Mouse (Mus musculus) brain, embryonic 14.5 days (tissue): ENCODE results near the gene Heatr6. TPM values are rescaled to one million over a fixed set of nuclear protein-coding genes. Genes with fewer than 3 reads are reported as not detected.

ENCODE experiments used
- DNase-seq: peaks from one replicate; pipeline ENCODE4 v3.0.0-alpha.2; 2011; ENCODE audit warnings: low read depth
- CTCF ChIP-seq: fragments of 200-500 bp; IDR thresholded peaks from 2 replicates; pipeline ENCODE4 v1.5.1; 2012; ENCODE audit warnings: inconsistent platforms, mild to moderate bottlenecking, moderate library complexity, borderline replicate concordance; ENCODE audit not compliant: insufficient read depth, insufficient read length; ENCODE audit errors: extremely low read depth
- POLR2A ChIP-seq: fragments of 200-500 bp; IDR thresholded peaks from 2 replicates; pipeline ENCODE4 v1.6.1; 2012; ENCODE audit warnings: mild to moderate bottlenecking, inconsistent platforms, borderline replicate concordance; ENCODE audit not compliant: poor library complexity, insufficient read depth, insufficient read length, severe bottlenecking; ENCODE audit errors: extremely low read depth
- polyA plus RNA-seq: library from polyadenylated mRNA; depleted of rRNA; stranded (reverse); fragments of >200 nt; gene quantifications from 2 replicates; pipeline ENCODE4 v1.2.3, GENCODE M21; 2012; rRNA removed

Heatr6 gene
- polyA plus RNA-seq, result 35.9 and 40.5 TPM in 2 replicates

DNA sequence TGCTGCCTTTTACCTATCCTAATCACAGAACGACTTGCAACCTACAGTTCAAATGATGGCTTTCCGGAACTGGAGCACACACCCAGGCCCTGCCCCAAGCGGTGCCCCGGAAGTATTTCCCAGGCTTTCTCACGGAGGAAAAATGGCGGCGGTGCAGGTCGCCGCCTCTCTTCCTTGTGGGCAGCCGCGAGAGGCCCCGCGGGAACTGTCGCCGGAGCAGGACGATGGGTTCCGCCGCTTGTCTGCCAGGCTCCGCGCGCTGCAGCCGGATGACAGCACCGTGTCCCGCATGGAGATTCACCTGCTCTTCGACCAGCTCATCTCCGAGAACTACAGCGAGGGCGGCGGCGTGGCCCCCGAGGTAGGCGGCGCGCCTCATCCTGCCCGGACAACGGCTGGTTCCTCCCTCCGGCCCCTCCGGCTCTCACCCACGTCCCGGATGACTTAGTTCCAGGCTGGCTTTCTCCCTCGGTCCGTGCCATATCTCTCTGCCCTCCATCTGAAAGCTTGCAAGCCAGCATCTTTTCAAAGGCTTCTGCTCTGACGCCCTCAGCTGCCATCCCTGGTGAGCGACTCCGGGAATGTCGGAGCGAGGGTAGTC, at the start of gene Heatr6:
Gene Heatr6 (plus strand): TSS at position 116 of the 601 bp plus-strand sequence.
- peak; percentile 96 for DNase-seq
- TF ChIP-seq CTCF (no peak), POLR2A (peak; percentile 42; the same call in 1 of the 2 replicates)

DNA sequence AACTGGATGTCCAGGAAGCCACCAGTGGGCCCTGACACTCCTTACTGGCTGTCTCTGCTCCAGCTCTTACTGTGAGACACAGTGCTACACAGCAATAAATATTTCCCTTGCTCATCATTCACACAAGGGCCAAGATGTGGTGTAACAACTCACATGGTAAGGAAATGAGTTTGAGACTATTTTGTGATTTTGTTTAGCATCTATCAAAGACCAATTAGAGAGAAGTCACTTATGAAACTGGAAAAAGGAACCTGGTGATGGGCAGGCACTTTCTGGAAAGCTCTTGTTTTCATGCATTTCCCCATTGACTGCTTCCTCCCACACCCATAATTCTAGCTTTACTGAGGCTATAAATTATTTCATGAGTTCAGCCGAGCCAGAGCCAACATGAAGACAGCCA, 49.8 kb upstream of the Heatr6 start, which contains the start of gene Wfdc17:
Gene Wfdc17 (plus strand): TSS at position 287 of the 400 bp plus-strand sequence.
- TF ChIP-seq POLR2A (no peak), CTCF (no peak)
- DNase-seq, result no peak

DNA sequence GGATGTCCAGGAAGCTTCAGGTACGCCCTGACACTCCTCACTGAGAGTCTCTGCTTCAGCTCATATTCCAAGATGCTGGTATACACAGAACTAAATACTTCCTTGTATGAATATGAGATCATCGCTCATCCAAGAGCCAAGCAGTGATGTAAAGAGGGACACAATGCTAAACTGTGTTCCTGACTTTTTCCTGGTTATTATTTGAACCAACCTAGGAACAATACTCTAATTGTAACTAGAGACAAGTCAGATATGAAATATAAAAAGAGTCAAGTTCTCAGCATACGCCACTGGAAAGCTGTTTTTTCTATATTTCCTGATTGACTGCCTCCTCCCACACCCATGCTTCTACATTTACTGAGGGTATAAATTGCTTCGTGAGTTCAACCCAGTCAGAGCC, 44.8 kb upstream of the Heatr6 start, which contains the start of gene Wfdc18:
Gene Wfdc18 (plus strand): TSS at position 301 of the 400 bp plus-strand sequence.
- TF ChIP-seq CTCF (no peak), POLR2A (no peak)
- no peak for DNase-seq

DNA sequence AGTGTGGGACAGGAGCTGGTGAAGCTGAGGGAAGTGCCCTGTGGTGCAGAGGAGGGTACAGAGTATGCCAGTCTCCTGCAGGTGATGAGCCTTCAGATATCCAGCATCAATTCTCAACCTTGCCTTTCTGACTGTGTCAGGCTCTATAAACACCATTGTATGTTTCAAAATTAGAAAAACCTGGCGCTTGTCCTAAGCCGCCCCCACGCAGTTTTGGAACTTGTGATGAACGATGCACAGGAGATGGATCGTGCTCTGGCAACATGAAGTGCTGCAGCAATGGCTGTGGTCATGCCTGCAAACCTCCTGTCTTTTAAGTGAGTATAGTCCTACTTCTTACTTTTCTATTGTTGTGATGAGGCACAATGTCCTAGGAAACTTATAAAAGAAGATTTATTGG, 43.8 kb upstream of the Heatr6 start:
- TF ChIP-seq CTCF (no peak), POLR2A (no peak)
- DNase-seq, result no peak

DNA sequence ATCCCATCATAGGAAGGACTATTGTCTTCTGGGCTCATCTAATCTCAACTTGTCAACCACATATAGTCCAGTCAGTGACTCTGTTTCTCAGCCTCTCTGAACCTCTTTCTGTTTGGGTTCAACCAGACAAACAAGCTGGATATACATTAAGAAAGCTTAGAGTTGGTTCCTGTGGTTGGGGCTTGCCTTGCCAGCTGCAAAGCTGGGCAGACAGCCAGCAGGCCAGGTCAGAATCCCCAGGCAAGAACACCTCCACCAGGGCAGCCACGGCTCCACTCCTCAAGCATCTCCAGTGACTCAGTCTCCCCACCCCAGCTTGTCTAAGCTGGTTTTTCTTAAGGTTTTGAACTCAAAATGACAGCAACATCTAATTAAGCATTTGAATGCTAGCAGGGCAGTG, 40.8 kb upstream of the Heatr6 start:
- no peak for DNase-seq
- TF ChIP-seq CTCF, result no peak

DNA sequence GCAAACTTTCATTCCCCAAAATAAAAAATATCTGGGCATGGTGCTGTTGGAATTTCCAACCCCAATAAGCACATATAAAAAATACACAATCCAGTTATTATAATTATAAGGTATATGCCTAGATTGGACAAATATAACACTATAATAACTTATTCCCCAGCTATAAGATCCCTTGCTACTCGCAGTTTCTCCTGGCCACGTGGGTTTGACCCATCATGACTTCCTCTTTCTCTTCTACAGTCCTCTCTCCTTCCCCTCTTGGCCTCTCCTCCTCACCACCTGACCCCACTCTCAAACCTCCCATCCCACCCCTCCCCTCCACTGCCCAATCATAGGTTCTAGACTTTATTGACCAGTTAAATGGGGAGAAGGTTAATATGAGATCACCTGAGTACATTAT, 39.6 kb upstream of the Heatr6 start:
- no peak for DNase-seq

DNA sequence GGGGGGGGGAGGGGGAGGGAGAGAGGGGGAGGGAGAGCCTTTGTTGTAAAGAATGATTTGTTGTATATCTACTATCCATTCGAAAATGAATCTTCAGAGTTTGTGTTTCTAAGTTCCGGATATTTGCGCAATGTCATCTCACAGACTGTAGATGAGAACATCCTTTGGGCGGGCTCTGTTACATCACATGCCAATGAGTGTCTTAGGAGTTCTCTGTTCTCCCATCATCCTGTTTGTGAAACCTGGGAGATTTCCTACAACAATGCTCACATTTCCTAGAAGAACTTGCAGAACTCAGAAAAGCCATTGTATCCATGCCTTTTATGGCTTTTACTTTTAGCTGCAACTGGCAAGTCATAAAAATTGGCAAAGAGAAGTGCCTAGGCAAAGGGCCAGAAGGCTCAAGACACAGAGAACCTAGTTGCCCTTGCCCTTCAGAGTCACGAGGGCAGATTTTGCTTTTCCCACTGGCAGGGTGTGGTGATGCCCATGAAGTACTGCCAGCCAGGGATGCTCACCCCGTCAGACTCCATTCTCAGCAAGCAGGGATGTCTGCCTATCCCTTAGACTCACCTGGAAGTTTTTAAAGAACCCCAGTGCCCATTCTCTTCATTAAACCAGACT, 36.3 kb upstream of the Heatr6 start:
- TF ChIP-seq CTCF, result no peak
- TF ChIP-seq POLR2A, result no peak
- no peak for DNase-seq

More for the DNA sequence above, 39.6 kb upstream of the Heatr6 start:
- TF ChIP-seq CTCF (no peak), POLR2A (no peak)

DNA sequence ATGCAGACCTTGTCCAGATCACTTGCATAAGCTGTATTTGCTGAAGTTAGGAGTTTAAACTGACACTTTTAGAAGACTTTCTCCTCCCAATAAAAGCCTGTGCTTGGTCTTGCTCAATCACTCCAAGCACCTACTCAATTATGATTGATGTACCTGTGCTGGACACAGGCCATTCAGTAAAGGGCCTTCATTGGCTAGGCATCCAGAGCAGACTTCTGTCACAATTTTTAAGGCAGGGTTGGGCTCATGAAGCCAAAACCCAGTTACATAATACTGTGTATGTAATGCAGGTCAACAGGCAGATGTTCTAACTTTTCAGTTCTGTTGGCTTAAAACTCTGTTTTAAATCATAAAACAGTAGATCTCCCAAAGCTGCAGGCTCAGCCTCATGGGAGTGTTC, 32.7 kb upstream of the Heatr6 start:
- TF ChIP-seq POLR2A, result no peak
- TF ChIP-seq CTCF, result no peak
- no peak for DNase-seq

DNA sequence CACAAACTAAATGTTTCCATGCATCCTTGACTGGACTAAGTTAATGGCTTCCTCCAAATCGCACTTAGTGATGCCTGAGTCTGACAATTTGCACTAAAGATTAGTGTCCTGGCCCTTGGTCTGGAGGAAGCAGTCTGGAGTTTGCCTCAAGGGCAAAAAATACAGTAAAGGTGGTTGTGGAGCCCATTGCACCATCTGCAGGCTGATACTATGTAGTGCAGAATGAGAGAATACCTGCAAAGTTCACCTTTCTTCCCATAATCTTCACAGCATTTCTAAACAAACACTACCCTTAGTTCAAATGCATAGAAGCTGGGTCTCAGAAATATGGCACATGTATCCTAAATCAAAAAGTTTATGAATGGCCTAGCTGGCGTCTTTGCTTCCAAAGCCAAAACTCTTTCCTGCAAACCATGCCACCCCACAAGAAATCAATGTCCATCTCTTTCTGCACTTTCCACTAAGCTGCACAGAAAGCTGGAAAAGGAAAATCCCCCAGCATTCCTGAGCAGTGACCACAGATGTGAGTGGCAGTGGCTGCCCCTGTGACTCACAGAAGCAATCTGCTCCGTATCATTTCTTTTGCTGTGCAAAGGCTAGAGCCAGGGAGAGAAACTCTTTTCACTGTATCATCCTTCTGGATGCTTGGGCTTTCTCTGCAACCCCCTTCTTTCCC, 24.6 kb upstream of the Heatr6 start:
- peak; percentile 35; the same call in 1 of the 2 replicates for TF ChIP-seq CTCF
- no peak for TF ChIP-seq POLR2A
- DNase-seq, result peak; percentile 2

DNA sequence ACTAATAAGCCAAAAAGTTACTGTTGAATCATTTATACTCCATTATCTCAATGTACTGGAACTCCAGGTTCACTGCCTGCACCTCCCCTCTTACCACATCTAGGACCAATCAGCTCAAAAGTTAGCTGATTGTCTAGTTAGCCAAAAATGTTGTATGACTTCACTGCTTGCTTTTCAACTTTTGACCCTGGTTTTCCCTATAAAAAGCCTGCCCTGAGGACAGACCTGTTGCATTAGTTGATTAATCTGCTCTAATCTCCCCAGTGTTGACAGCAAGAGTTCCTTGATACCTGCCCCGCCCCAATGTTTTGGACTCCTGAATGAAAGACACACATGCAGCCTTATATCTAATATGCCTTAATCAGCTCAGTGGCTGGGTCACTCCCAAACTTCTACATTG, 22.4 kb upstream of the Heatr6 start:
- no peak for DNase-seq
- no peak for TF ChIP-seq CTCF

DNA sequence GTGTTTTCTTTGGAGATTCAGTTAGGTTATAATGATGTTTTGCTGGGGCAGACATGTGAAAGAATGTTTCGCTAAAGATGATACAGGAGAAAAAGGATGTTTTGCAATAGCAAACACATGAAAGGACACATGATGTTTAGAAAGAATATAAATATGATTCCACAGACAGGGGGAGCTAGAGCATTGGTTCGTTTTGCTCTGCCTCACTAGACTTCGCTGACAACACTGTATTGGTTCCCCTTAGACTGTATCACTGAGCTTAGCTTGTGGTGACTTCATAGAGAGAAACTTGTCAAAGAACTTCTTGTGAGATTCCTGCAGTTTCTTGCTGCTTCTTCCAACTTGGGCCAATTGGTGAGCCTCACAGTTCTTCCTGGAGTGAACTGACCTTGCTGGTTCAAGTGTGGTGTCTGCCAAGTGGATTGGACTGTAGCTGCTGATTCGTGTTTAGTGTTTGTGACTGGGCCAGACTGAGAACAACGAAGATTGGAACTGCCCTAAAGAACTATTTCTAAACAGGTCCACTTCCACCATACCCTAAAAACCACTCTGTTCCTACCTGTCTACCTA, 20.3 kb upstream of the Heatr6 start:
- DNase-seq, result no peak
- TF ChIP-seq CTCF (no peak), POLR2A (no peak)
